Mouse (Mus musculus): ENCODE measurements around the gene 3830406C13Rik. TPM values are rescaled to one million over a fixed set of nuclear protein-coding genes. Genes with fewer than 3 reads are reported as not detected.

3830406C13Rik gene
- total RNA-seq, 2 experiments from 2014 or later, result 28.0 to 28.9 TPM

GRCm38 (mm10) chr14:12342458-12343131 is 58.6 kb downstream of the 3830406C13Rik start:
- no peak for ATAC-seq (replicated peaks; ENCODE audit: poor library complexity)

GRCm38 (mm10) chr14:12343451-12343941 is 59.5 kb downstream of the 3830406C13Rik start:
- ATAC-seq (replicated peaks; ENCODE audit: poor library complexity), result no peak

- no peak for ATAC-seq (replicated peaks; ENCODE audit: poor library complexity)
Measured at GRCm38 (mm10) chr14:12344061-12344745, 60.2 kb downstream of the 3830406C13Rik start.

- no peak for ATAC-seq (replicated peaks; ENCODE audit: poor library complexity)
Measured at GRCm38 (mm10) chr14:12344746-12345240, 60.8 kb downstream of the 3830406C13Rik start.

GRCm38 (mm10) chr14:12345241-12345921 is 61.4 kb downstream of the 3830406C13Rik start:
- no peak for ATAC-seq (replicated peaks; ENCODE audit: poor library complexity)

GRCm38 (mm10) chr14:12346011-12346864 is 62.3 kb downstream of the 3830406C13Rik start:
- no peak for ATAC-seq (replicated peaks; ENCODE audit: poor library complexity)

- no peak for ATAC-seq (replicated peaks; ENCODE audit: poor library complexity)
Measured at GRCm38 (mm10) chr14:12346865-12347600, 63.1 kb downstream of the 3830406C13Rik start.

GRCm38 (mm10) chr14:12348089-12348488 is 64.1 kb downstream of the 3830406C13Rik start, which contains the start of gene Fezf2:
TSS of gene Fezf2 (minus strand) at chr14:12348189.
- no peak for ATAC-seq (replicated peaks; ENCODE audit: poor library complexity)

- ATAC-seq (replicated peaks; ENCODE audit: poor library complexity), result no peak
Measured at GRCm38 (mm10) chr14:12349334-12350090, 65.5 kb downstream of the 3830406C13Rik start.

GRCm38 (mm10) chr14:12350271-12350916 is 66.4 kb downstream of the 3830406C13Rik start:
- ATAC-seq (replicated peaks; ENCODE audit: poor library complexity), result no peak

Other genes starting within 250 kb of the 3830406C13Rik start
- gene Gm49355, start 197 bp upstream of the 3830406C13Rik start, total RNA-seq (2015), result 0.05 and 0.15 TPM in 2 replicates
- not detected in 2 replicates for gene Gm49355, start 197 bp upstream of the 3830406C13Rik start, total RNA-seq (2017)
- not detected in 2 replicates for gene Fezf2, start 64.0 kb downstream of the 3830406C13Rik start, total RNA-seq (2015)
- not detected in 2 replicates for gene Fezf2, start 64.0 kb downstream of the 3830406C13Rik start, total RNA-seq (2017)

Data from megakaryocyte progenitor cell, adult 5-6 weeks (primary cell).